Mouse (Mus musculus) c-Kit-positive CD71-positive TER-119-negative erythroid progenitor cells, embryonic 14.5 days (primary cell): ENCODE results near the gene Shank1.
A peak's percentile ranks its signal among the peaks of the same experiment; 100 is the strongest.

Experiments used
- DNase-seq: peaks from one replicate; pipeline ENCODE4 v3.0.0-alpha.2; 2013; ENCODE audit warnings: low read depth

Gene Shank1

DNA sequence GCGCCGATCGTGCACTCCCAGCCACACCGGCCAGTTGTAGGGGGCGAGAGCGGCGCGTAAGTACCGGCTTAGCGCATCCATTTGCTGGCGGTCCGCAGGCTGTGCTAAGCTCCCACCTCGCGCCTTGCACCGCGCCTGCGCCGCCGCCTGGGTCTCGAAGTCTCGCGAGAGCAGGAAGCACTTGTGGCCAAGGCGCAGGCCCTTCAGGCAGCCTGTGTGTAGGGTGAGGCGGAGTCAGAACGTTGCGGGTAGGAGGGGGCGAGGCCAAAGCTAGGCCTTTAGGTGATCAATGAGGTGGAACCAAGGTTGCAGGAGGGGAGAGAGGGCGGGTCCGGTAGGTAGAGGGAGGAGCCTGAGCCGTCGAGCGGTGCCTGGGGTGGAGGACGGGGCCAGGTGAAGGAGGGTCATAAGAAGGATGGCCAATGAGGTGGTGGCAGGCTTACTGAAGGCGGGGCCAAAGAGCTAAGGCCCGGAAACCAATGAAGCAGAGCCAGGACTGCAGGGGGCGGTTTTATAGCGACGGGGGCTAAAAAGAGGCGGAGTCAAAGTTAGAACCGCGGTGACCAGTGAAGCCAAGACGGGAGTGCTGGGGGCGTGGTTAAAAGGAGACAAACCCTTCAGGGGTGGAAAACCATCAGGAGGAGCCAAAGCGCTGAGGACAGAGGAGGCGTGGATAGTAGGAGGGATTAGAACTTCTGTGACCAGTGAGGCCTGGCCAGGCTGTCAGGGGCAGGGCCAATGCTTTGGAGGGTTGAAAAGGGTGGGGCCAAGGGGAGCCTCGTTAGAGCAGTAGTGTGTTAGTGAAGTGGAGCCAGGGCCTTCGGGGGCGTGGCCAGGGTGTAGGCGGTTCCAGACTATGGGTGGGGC is 5.0 kb upstream of the Shank1 start:
- peak; percentile 90 for DNase-seq

DNA sequence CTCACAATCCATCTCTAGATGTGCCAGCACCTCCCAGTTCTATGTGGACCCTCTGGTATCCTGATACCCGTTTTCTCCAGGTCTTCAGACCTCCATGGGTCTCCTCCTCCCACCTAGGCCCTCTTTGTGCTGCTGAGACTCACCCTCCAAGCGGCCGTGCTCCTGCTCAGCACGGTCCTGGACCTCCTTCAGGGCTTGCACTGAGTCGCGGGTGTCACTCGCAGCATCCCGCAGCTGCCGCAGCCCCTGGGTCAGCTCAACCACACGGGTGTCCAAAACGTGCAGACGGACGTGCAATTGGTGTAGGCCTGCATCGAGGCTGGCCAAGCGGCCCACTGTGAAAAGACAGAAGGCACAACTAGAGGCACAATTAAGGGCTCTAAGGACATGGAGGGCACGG is 4.4 kb upstream of the Shank1 start:
- no peak for DNase-seq

DNA sequence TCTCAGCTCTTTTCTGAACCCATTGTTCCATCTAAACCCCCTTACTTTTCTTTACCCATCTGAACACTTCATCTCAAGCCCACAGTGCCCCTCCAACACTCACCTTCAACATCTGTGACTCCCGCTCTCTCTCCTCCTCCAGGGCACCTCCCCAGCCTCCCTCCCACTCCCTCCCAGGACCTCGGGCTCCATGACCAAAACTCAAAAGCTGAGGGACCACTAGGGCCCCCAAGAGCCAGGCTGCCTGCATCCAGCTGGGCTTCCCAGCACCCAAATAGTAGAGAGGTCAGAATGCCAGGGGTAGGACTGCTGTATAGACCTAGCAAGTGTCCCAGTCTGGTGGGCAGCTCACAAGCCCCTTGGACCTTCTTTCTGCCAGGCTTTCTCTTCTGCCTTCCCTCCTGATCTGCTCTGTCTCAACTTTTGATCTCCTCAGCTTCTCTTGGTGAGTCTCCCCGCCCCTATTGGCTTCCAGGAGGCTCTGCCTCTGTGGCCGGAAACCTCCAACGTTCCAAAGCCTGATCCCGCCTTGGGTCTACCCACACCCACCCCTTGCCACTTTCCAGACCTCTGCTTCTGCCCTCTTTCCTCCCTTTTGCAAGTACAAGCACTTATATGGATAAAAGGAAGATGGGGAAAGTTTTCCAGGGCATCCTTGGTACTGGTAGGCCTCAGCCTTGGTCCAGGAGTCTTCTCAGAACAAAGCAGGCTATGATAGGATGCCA is 3.4 kb upstream of the Shank1 start, which contains the start of gene Clec11a:
TSS of gene Clec11a (minus strand) at position 387 of the 725 bp plus-strand sequence.
- no peak for DNase-seq

DNA sequence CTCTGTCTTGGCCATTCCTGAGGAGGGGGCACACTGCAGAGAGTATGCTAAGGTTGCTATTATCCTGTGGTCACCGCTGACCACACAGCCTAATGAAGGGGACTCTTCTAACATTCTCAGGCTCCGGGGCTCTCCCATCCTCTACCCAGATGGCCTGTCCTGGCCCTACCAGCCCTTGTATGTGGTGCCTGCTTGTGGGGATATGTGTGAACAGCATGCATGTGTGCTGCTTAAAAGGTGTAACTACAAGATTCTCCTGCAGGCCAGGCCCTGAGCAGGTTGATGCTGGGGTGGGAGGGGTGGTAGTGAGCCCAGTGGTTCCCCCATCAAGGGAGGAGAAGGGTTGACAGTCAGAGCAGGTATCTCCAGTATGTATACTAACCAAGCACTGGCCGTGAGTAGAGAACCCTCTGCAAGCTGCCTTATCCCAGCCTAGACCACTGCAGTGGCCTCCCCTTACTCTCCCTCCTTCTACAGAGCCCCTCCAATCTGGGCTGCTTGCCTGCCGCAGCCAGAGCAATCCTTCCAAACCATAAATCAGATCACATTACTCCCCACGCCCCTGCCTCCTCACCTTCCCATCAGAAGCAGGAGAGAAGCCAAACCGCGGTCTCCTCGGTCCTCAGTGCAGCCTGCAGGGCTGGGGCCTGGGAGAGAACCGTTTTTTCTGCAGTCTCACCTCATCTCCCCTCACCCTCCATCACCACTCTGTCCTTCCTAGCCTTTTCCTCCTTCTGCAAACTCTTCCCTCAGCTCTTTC is 2.6 kb upstream of the Shank1 start:
- DNase-seq: no peak

DNA sequence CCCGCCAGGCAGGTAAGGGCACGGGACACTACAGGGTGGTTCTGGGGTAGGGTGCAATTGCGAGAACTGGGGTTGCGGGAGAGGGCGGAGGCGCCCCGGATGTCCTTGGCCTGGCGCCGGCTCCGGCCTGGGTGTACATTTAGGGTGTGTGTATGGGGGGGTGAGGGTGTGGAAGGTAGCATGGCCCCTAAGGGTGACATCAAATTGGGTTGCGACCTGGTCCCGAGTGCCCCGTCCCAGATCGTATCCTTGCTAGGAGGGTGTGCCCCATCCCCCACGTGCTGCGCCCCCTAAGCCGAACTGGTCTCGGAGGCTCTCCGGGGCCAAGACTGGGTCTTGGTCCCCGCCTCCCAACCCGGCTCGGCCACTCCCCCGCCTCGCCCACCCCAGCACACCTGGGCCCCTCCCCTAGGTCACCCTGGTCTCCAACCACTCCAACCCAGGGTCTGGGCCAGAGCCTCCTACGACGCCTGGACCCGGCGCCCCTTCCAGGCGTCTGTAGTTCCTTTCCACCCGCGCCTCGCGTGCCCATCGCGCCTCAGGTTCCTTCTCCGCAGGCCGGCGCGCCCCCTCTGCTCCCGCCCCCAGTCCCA is 328 bp downstream of the Shank1 start:
- no peak for DNase-seq

- DNase-seq: no peak
These were observed 1.0 kb downstream of the Shank1 start for GRCm38 (mm10) chr7:44310878-44311712.

- DNase-seq: no peak
These were observed 1.8 kb downstream of the Shank1 start for GRCm38 (mm10) chr7:44311713-44312304.

DNA sequence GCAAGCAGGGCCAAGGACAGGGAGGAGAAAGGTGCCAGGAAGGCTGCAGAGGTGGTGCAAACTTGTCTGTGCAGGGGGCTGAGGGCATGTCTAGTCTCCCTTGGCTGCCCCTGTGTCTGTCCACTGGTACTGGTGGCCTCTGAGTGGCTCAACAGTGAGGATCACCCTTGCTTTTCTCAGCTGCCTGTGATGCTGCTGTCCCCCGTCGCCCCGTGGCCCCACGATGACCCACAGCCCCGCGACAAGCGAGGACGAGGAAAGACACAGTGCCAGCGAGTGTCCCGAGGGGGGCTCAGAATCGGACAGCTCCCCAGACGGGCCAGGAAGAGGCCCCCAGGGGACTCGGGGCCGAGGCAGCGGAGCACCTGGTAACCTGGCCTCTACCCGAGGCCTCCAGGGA is 2.4 kb downstream of the Shank1 start:
- no peak for DNase-seq

GRCm38 (mm10) chr7:44317913-44318312 is 7.9 kb downstream of the Shank1 start:
- no peak for DNase-seq

- no peak for DNase-seq
These were observed 10.8 kb downstream of the Shank1 start for GRCm38 (mm10) chr7:44320886-44321285.

GRCm38 (mm10) chr7:44322290-44322689 is 12.2 kb downstream of the Shank1 start:
- no peak for DNase-seq

- DNase-seq: no peak
These were observed 16.6 kb downstream of the Shank1 start for GRCm38 (mm10) chr7:44326614-44327013.

DNA sequence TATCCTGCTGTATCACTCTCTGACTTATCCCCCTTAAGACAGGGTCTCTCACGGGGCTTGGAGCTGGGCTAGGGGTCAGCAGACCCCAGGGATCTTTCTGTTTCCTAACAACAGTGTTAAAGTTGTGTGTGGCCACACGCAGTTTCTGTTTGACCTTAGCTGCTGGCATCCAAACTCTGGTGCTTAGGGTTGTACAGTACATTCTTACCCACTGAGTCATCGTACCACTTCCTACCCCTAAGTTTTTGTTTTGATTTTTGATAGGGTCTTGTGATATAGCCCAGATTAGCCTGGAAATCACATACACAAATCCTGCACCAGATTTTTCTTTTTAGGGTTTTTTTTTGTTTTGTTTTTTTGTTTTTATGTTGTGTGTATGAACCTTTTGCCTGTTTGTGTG is 22.3 kb downstream of the Shank1 start:
- DNase-seq: no peak

DNA sequence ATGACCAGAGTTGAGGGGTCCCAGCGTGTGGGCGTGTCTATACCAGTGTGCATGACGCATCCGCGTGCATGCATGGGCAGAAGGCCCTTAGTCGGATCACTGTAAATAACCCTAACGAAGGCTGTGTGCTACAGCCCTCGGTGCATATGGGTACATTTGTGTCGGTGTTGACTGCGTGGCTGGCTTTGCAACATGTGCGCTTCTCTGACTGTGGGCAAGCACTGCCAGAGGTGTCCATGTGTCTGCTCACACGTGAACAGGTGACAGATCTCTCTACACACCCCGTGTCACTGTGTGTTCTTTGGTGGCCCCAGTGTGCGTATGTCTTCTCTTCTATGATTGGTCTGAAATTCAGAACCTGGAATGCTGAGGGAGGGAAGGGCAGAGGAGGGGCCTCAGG is 24.1 kb downstream of the Shank1 start:
- DNase-seq: no peak

DNA sequence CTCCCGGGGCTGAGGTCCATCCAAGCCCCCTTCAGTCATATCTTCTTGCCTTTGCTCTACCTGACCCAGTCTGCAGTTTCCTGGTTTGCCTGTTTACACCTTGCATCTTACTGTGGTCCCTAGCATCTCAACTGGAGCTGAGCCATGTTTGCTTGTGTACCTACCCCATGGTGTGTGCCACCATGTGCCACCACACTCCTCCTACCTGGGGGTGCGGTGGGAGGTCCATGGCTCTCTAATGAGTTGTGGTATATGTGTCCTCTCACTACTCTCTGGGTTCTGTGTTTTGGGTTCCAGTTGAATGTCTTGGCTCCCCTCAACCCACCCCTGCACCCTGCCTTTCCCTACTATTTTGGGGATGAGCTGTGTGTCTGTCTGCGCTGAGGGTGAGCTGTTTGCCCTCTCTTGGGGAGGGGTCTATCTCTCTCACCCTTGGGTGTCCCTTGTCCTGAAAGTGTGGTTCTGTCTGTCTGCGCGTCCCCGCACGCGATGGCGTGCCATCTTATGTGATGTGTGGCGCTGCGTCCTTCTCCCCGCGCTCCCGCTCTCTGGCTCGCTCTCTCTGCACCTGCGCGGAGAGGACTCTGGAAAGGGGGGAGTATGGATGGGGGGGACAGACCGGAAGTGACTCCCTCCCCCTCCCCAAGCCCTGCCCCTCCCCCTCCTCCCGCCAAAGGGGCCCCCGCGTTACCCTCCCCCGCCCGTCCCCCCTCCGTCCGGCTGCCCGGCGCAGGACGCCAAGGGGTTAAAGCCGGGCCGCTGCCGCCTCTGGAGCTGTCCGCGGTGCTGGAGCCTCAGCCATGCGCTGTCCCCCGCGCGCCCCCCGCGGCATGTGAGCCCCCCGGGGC is 25.2 kb downstream of the Shank1 start:
- no peak for DNase-seq

DNA sequence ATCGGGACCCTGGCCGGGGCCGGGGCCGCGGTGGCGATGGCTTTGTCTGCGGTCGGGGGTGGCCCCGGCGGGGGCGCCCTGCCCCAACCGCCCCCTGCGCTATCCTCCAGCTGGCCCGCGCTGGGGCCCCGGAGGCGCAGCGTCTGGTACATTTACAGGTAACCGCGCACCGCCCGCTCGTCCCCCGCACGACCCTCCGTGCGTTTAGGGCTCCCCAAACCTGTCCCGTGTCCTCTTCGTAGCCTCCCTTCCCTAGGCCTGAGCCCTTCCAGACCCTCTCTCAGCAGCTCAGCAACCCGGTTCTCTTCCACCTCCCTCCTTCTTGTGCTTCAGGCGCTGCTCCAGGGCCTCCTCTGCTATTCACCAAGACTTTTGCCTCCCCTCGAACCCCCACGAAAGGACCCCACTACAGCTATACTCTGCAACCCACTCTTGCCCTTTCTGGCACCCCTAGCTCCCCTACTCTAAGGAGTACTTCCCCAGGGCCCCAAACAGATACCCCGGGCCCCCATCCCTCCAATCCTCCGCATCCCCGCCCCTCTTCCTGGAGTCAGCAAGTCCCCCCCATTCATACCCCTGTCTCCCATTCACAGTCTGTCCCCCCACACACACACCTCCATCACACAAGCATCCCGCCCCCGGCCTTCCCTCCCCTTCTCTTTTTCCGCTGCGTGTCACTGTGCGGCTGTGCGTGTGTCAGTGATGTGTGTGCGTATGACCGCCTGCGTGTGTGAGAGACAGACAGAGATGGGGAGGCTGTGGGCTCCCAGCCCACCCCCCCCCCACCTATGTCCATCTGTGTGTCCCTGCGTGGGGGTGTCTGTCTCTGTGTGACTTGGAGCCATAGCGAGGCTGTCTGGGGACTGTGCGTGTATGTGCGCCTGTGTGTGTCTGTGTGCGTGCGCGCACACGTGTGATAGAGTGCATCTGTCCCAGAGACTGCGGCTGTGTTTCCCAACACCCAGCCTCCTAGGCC is 26.3 kb downstream of the Shank1 start:
- DNase-seq: no peak

- DNase-seq: no peak
These were observed 27.2 kb downstream of the Shank1 start for GRCm38 (mm10) chr7:44337121-44337849.

DNA sequence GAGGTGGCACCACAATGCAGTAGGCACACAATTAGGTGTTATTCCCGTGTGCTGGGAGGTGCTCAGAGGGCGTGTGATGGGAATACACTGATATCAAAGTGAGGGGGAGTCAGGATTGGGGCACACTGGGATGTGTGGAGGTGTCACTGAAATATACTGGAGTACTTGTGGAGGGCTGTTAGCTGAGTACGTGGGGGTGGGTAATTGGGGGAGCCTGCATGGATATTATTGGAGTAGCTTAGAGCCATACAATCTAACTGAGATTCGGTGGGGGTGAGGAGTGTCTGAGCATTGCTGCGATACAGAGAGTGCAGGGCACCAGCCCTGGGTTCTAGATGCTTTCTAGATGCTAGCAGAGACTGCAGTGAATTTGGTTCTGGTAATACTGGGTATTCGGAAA is 30.2 kb downstream of the Shank1 start:
- DNase-seq: no peak
